Mouse (Mus musculus) G1E-ER4 (cell line): ENCODE measurements around the gene Cldn1. TPM values are rescaled to one million over a fixed set of nuclear protein-coding genes. Genes with fewer than 3 reads are reported as not detected.

Experiments
- GATA1 ChIP-seq: IDR thresholded peaks from one replicate; pipeline ENCODE4 v1.8.0; 2012; ENCODE audit warnings: low read length, inconsistent platforms
- polyA plus RNA-seq: library from polyadenylated mRNA; stranded (reverse); fragments of >175 nt; gene quantifications from 2 replicates; pipeline ENCODE4 v1.2.3, GENCODE M21; 2012

The Cldn1 gene
- polyA plus RNA-seq, result not detected in 2 replicates

DNA sequence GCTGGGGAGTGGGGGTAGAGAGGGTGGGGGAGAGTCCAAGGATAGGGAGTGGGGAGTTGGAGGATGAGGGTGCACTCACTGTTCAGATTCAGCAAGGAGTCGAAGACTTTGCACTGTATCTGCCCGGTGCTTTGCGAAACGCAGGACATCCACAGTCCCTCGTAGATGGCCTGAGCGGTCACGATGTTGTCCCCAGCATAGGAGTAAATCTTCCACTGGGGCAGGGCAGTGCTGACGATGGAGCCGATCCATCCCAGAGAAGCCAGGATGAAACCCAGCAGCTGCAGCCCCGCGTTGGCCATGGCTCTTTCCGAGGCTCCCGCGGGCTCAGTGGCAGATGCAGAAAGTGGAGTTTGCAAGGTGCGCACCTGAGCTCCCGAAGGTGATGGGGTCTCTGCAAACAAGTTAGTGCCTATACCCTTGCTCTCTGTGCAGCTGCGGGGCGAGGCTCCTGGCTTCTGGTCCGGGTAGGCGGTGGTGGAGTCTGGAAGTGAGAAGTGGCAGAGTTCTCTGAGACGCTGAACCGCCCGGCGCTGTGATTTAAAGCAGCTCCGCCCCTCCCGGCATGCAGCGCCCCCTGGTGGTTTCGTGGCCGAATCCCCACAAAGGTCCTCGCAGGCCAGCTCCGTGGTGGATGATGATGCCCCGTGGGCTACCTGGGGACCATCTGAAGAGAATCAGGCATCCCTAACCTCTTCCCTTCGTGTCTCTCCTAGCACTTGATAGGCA lies at the start of gene Cldn1:
Gene Cldn1 (minus strand): TSS at position 517 of the 729 bp plus-strand sequence.
- TF ChIP-seq GATA1, result no peak

DNA sequence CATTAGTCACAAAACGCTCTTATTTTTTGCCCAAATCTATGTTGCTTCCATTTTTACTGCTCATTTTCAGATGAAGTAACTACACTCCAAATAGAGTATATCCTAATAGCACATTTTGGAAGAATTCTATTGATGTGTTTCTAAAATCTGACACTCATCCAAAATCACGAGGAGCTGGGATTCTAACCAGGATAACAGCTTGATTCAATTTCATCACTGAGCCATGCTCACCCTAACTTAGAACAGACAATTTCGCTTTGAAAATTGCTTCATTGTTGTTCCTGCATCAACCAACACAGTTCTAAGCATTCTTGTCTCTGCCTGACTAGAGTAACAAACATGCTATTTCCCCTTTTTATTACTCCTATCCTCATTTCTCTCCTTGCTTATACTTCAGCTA lies 47.0 kb upstream of the Cldn1 start:
- no peak for TF ChIP-seq GATA1

DNA sequence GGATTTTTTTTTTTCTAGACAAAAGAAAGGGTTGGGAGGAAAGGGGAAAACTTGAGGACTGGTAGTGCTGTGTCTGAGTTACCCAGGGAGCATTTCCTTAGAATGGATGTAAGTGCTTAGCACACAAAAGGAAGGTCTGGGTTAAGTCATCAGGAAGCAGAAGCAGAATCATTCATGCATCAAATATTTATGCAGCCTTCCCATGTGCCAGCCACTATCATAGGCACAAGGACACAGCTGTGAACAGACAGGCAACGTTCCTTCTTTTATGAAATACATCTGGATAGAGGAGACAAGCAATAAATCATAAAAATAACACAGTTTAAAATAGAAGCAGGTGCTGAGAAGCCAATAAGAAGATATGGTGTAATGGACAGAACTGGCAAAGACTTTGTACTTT lies 32.4 kb upstream of the Cldn1 start:
- no peak for TF ChIP-seq GATA1

DNA sequence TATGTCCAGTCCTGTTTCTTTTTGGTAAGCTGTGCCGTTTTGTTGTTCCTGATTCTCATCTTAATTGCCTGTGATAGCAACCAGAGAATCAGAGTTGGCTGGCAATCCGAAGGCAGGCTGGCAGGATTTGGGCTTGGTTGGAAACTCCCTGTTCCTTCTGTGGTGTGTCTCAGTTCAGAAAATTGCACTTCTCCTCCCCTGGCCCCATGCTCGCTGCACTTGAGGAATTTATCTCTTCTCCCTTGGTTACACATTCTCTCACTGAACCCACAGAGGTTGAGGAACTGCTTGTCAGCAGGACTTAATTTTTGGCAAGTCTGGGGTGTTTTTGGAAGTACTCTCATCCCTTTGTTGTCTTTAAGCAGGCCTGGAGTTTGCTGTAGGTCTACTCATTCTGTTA lies 29.3 kb upstream of the Cldn1 start:
- TF ChIP-seq GATA1, result no peak

DNA sequence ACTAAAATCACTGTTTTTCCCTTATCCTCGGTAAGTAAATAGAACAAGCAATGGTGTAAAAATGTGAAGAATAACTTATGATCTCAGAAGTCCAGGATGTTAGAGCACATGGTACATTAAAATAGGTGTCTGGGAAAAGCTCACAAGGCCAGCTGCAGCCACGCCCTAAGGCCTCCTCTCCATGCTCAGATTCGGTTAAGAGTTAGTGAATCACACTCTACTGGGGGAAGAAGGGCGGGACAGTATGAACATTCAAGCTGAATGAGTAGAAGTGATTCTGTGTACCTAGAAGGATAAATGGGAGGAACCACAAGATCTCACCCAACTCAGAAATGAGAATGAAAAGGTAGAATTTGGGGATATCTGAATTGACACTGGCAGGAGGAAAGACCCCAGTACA lies 28.9 kb upstream of the Cldn1 start:
- TF ChIP-seq GATA1, result no peak

DNA sequence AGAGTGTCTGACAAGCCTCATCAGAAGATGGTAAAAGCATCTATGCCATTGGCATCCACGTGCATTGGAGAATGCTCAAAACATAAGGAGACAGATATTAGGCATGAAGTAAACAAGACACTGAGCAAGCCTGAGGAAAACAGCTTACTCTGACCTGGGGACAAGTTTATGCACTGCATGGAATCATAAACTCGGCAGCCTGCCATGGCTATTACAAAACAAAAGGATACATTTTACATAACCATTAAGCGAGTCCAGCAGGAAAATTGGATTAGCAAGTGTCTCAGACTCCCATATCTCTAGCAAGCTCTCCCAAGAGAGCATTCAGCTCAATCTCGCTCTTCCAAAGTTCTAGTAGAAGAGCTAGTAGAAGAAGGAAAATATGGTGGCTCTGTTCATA lies 19.3 kb upstream of the Cldn1 start:
- TF ChIP-seq GATA1, result no peak

DNA sequence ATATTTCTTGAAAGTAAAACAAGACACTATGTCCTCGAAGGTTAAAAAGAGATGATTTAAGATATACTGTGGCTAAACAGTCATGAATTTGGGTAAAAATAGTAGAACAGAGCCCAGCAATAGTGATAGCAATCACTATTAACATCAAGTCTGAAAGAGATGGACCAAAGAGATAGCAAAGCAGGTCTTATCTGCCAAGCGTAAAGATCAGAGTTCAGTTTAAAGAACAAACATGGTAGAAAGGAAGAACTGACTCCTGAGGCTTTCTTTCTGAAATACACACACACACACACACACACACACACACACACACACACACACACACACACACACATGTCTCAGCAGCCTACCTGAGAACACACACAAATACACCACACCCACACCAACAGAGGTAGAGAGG lies 14.5 kb upstream of the Cldn1 start:
- TF ChIP-seq GATA1, result no peak

DNA sequence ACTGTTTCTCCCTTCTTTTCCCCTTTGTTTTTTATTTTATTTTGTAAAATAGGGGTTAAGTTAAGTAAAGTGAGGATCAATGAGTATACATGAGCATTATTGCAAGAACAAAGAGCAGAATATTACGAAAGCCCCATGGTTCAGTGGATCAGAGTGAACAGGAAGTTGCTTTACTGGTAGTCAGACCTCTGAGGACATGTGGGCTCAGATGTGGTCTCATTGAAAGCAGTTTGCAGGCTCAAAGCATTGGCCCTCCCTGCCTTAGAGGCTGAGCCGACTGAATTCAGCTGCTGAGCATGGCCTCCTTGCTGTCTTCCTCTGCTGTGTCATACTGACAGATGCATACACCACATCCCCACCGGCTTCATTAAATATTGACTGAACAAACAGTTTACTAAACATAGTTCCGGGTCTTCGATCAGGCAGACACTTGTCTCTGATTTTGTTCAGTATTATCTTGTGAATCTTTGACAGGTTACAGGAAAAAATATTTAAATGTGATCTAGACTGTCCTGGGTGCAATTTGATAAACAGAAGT lies 12.5 kb upstream of the Cldn1 start:
- no peak for TF ChIP-seq GATA1

DNA sequence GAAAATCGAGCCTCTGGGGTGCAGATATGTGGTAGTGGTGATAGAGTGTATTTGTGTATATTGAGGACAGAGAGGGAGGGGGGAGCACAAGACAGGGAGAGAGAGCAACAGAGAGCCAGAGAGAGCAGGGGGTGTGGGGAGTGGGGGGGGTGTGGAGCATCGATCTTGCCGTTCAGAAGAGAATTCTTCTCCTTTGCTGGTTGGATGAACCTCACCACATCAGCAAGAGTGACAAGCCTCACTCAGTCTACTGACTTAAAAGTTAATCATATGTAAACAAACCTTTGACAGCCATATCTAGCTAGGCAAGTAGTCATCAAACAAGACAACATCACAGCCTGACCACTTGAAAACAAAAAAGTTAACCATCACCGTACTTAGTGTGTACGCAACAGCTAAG lies 5.5 kb upstream of the Cldn1 start:
- no peak for TF ChIP-seq GATA1

DNA sequence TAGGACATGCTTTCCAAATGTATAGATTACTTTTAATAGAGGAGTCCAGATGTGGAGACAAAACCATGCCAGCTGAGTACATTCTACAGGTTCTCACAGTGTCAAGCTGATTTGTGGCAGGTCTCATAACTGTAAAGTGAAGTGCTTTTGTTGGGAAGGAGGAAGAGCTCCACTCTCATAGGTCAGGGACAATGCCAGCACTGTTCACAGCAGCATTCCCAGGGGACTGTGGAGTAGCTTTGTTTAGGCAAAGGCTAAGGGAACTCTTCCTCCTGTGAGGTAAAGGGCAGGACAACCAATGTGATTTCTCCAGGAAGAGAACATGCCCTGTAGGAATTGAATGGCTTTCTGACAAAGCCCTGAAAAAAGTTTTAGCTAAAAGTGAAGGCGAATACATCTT lies 1.5 kb downstream of the Cldn1 start:
- TF ChIP-seq GATA1, result no peak

DNA sequence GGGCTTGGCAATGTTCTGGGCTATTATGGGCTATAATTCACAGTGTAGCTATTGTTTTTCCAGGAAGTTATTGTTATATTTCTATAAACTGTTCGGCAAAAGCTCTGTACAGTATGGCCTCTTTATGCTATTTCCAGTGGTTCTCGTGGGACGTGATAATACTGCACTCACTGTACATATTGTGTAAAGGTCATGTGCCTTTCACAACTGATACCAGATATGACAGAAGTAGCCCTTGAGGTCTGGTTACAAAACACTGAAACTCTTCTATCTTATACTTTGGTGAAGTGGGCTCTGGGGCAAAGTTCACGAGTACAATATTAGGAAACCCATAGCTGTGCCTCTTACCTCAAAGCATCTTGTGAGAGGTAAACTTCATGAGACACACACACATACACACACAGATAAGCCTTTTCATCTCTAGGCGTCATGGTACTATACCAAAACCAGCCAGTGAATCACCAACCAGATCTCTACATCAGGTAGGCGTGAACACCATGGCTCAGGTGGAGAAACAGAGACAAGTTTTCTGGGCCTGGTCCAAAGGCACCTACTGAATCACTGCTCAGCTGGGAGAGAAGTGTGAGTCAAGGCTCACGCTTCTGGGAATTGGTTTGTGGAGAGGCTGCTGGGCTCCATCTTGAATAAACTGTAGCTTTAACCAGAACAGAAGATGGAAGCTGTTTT lies 2.5 kb downstream of the Cldn1 start:
- no peak for TF ChIP-seq GATA1

DNA sequence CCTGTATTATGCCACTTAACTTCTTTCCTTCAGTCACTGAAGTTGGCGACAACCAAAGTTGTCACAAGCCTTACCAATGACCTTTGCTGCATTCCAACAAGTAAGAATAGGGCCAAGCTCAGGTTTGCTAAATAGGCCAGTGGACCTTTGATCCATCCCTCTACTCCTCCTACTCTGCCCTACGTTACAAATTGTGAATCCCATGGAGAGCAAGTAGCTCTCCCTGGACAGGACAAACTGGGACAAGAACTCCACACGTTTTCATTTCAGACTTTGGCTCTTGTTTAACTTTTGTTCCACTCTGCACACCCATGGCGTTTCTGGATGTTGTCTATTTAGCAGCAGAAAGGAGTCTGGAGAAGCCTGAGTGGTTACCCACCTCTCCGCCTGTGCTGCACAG lies 3.5 kb downstream of the Cldn1 start:
- no peak for TF ChIP-seq GATA1

DNA sequence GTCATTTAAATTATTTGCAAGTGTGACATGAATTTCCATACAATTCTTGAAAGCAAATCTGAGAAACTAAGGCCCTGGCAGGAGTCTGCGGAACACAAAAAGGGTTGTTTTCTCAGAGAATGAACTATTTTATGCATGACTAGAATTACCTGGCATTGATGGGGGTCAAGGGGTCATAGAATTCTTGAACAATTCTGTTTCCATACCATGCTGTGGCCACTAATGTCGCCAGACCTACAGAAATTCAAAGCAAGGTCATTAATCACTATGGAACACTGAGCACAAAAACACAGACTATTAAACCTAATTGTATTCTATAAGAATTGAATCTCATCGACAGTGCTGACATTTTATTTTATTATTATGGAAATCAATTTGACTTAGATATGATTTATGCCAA lies 10.9 kb downstream of the Cldn1 start:
- no peak for TF ChIP-seq GATA1

DNA sequence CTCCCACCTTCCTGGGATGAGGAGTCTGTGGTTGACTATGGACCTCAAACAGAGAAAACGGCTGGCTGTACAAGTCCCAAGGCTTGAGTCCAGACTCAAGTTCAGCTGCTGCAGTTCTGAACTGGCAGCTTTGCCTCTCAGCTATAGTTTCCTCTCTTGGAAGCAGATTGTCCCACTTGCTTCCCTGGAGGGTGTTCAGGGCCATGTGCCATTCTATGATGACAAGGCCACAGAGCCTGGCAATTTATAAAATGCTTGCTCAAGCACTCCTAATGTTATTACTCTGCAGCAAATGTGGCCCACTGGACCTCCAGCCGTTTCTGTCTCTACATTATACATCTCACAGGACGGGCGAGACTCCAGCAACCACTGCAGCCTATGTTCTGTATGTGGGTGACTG lies 12.0 kb downstream of the Cldn1 start:
- no peak for TF ChIP-seq GATA1

DNA sequence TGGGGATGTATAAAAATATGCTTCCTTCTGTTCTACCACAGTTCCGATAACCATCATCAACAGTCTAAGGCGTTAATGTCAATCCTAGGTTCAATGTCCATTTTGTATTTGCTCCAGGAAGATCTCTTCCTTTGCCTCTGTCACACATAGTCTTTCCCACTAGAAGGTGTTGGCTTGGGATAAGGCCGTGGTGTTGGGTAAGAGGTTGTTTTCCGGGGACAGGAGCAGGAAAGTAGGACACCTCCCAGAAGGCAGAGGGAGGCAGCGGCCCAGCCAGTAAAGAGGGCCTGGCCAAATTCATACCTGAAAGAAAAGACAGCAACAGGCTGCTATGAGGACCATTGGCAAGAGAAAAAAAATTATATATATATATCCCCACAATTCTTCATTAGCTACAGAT lies 12.7 kb downstream of the Cldn1 start:
- no peak for TF ChIP-seq GATA1

DNA sequence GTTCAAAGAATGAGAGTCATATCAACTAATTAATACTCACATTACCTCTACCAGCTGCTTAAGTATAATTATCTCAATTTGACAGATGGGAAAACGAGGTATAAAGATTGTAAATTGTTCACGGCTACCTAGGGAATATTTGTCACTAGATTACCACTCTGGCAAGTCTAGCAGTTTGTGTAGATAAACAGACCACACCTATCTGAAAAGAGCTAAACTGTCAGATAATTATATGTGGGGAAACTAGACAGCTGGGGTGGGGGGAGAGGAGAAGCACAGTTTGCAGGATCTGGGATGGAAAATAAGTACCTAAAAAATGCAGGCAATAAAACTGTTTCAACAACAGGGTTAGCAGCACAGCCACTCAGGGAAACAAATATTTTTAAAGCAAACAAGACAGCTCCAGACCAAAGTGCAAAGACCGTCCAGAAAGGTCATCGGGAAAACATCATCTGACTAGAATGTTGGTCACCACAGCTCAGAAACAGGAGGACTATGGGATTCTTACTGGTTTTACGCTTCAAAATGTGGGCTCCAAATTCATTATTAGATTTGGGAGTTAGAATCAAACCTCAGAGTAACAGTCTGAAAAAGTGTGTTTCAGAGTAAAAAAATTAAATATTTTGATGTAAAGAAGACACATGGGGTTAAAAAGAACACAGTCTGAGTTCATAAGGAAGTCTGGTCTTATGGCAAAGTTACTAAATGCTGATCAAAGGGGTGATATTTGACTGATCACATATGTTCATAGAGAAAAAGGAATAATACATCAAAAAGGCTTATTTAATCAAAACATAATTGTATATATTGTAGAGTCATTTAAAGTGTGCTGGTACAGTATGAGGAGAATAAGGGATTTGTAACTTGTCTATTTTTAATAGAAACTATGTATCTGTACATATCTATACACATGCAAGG lies 13.5 kb downstream of the Cldn1 start:
- no peak for TF ChIP-seq GATA1
